Mouse (Mus musculus) urinary bladder, postnatal 25 days (tissue): Measurements from ENCODE around the gene Gucd1.
"Not testable (repeated sequence)": the region's sequence is repeated elsewhere in the genome, so short reads cannot be mapped to it uniquely, and the experiment has no call there.

ENCODE experiments used
- DNase-seq: peaks from one replicate; pipeline ENCODE4 v3.0.0; 2022; ENCODE audit warnings: low spot score

Gene Gucd1

GRCm38 (mm10) chr10:75517758-75518143 lies at the start of gene Gucd1:
Gucd1 (minus strand) TSS chr10:75517972.
- peak; percentile 95 for DNase-seq

GRCm38 (mm10) chr10:75566765-75567164 lies 49.0 kb upstream of the Gucd1 start:
- not testable (repeated sequence) for DNase-seq

- no peak for DNase-seq
Measured at GRCm38 (mm10) chr10:75566321-75566720, 48.5 kb upstream of the Gucd1 start.

GRCm38 (mm10) chr10:75565906-75566305 lies 48.1 kb upstream of the Gucd1 start:
- DNase-seq: no peak

GRCm38 (mm10) chr10:75565436-75565835 lies 47.7 kb upstream of the Gucd1 start:
- no peak for DNase-seq

- no peak for DNase-seq
Measured at GRCm38 (mm10) chr10:75564687-75565265, 47.0 kb upstream of the Gucd1 start.

GRCm38 (mm10) chr10:75562596-75562995 lies 44.8 kb upstream of the Gucd1 start:
- no peak for DNase-seq

- DNase-seq: no peak
Measured at GRCm38 (mm10) chr10:75561071-75561654, 43.4 kb upstream of the Gucd1 start, which contains the start of gene Ggt1. Ggt1 (plus strand) TSS chr10:75561604.

GRCm38 (mm10) chr10:75560549-75560899 lies 42.8 kb upstream of the Gucd1 start:
- DNase-seq: no peak

- DNase-seq: no peak
Measured at GRCm38 (mm10) chr10:75559676-75560548, 42.1 kb upstream of the Gucd1 start, which contains the start of gene Lrrc75b. Lrrc75b (minus strand) TSS chr10:75560330.

- DNase-seq: no peak
Measured at GRCm38 (mm10) chr10:75559041-75559675, 41.4 kb upstream of the Gucd1 start.

GRCm38 (mm10) chr10:75558515-75558914 lies 40.7 kb upstream of the Gucd1 start:
- no peak for DNase-seq

- no peak for DNase-seq
Measured at GRCm38 (mm10) chr10:75556026-75556425, 38.3 kb upstream of the Gucd1 start.

- DNase-seq: no peak
Measured at GRCm38 (mm10) chr10:75555557-75555956, 37.8 kb upstream of the Gucd1 start.

GRCm38 (mm10) chr10:75554090-75554489 lies 36.3 kb upstream of the Gucd1 start:
- no peak for DNase-seq

- no peak for DNase-seq
Measured at GRCm38 (mm10) chr10:75552701-75553450, 35.1 kb upstream of the Gucd1 start.

GRCm38 (mm10) chr10:75552106-75552505 lies 34.3 kb upstream of the Gucd1 start:
- DNase-seq: no peak

GRCm38 (mm10) chr10:75551175-75551574 lies 33.4 kb upstream of the Gucd1 start:
- DNase-seq: no peak

- no peak for DNase-seq
Measured at GRCm38 (mm10) chr10:75549886-75550285, 32.1 kb upstream of the Gucd1 start.

GRCm38 (mm10) chr10:75548486-75548885 lies 30.7 kb upstream of the Gucd1 start:
- DNase-seq: no peak

GRCm38 (mm10) chr10:75547901-75548300 lies 30.1 kb upstream of the Gucd1 start:
- DNase-seq: no peak

- no peak for DNase-seq
Measured at GRCm38 (mm10) chr10:75536123-75536522, 18.4 kb upstream of the Gucd1 start.
